Mouse (Mus musculus) erythroblast, embryonic 14.5 days (primary cell): Measurements from ENCODE around the gene Fgfr2.

Experiments used
- GATA1 ChIP-seq: IDR thresholded peaks from 2 replicates; pipeline ENCODE4 v1.6.1; 2012; ENCODE audit warnings: low read length, inconsistent platforms, mixed read lengths
- TAL1 ChIP-seq: IDR thresholded peaks from 3 replicates; pipeline ENCODE4 v1.6.1; 2012; ENCODE audit warnings: low read length, inconsistent platforms, mixed read lengths

DNA sequence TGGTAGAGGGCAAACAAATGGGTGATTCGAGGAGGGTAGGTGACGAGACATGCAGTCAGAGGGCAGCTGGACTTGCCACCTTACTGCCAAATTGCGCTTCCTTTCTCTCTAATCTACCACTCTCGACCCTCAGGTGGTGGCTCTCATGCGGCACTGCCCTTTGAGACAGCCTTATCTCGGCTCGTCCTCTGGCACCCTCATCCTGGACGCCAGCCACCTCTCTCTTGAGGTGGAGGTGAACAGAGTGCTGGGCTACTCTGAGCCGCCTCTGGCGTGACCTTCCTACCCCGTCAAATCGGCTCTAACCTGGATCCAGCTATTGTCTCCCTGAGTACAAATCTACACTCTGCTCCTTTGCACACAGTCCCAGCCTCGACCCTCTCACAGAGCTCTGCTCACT is 344.5 kb downstream of the Fgfr2 start:
- no peak for TF ChIP-seq TAL1
- TF ChIP-seq GATA1 = 0 out of 2 replicates have a peak, but pooled peaks have one; percentile 32
